Mouse (Mus musculus): ENCODE measurements at regions not wholly inside any gene's neighbourhood (a gene's known extent, or its start where the extent isn't known, plus 50 kb on each side); places are given as distances from the start of the nearest gene placed in this dataset.

DNA sequence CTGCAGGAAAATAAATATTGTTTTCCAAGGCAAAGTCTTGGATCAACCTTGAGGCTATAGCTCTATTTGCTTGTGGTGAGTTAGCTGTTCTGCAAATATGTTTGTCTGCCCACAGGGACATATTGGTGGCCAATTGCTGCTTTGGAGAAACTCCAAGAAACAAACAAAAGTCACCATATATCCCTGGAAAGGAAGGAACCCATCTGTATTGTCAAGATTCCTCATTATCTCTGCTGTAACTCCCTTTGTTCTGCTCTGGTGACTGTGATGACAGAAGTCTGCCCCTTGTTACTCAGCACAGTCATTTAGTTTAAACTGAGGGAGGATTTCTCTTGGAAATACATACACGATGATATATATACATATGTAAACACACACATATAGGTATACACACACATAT lies 123.3 kb upstream of the Nr5a2 start:
- DNase-seq, result no peak

- DNase-seq, result peak; percentile 31 to 64
Measured at GRCm38 (mm10) chr1:137079401-137080003, 119.3 kb upstream of the Nr5a2 start.

GRCm38 (mm10) chr1:137074787-137075186 lies 114.5 kb upstream of the Nr5a2 start:
- DNase-seq, result no peak

GRCm38 (mm10) chr1:137073857-137074572 lies 113.8 kb upstream of the Nr5a2 start:
- no peak for DNase-seq

DNA sequence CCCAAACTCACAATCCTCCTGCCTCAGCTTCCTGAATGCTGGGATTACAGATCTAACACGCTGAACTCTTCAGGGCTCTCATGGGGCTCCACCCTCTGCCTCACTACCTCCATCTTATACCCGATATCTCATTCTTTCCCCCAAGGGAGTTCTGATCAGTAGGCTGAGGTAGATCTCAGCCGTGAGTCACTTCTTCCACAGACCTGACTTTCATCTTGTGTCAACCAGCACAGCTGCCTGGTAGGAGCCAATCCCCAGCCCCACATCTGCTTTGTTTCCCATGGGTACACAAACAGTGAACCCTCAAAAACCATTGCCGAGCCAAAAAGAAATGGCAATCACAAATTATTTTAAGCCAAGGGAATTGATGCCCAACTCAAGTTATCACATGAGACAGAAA lies 100.7 kb upstream of the Nr5a2 start:
- no peak for DNase-seq

DNA sequence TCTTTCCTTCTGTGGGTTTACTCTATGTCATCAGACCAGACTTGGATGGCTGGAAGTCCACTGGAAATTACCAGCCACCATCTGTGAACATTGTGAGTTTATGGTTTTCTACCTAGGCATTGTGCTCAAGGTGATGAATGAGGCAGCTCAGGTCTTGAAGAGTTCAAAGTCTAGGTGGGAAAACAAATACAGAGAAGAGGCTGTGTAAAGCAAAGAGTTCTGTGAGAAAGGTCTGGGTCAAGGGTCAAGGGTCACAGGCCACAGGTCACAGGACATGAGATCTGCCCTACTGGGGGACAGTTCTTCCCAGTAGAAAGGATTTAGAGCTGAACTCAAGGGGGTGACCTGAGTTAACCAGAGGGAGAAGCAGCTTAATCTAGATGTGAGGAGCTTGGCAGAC lies 92.9 kb upstream of the Nr5a2 start:
- DNase-seq, result no peak

GRCm38 (mm10) chr1:137051515-137051914 lies 91.3 kb upstream of the Nr5a2 start:
- DNase-seq, result no peak

DNA sequence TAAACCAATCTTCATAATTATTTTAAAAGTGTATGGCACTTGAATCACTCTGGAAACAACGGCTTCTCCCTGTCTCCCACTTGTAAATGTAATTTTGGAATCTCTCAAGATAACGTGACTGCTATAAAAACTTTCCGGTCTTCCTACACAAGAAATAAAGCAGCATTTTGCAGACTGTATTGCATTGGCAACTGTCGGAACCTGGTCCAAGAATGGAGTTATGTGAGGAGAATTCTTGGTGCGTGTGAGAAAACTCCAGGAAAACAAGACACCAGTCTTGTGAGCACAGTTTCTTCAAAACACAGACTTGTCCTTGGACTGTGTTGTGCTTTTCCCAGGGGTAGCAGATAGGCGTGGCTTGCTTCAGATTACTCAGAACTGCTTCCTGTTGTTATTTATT lies 83.8 kb upstream of the Nr5a2 start:
- DNase-seq, result no peak

- DNase-seq, result no peak
Measured at GRCm38 (mm10) chr1:137042414-137043010, 82.3 kb upstream of the Nr5a2 start.

DNA sequence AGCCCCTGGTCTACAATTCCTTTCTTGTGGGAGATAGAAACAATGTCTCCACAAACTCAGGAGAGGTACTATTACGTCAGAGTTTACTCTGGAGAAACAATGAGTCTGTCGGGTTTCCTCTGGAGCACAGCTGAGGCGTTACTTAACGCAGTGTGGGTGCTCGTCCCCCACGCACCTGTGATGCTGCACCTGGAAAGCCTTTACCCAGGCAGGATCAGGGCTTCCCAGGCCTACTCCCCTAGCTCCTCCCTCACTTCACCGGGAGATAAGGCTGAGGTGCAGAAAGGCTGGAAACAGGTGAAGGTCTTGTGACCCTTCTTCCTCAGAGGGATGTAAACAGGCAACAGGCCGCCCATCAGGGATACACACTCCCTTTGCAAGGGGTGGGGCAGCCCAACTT lies 80.7 kb upstream of the Nr5a2 start:
- DNase-seq, result no peak

DNA sequence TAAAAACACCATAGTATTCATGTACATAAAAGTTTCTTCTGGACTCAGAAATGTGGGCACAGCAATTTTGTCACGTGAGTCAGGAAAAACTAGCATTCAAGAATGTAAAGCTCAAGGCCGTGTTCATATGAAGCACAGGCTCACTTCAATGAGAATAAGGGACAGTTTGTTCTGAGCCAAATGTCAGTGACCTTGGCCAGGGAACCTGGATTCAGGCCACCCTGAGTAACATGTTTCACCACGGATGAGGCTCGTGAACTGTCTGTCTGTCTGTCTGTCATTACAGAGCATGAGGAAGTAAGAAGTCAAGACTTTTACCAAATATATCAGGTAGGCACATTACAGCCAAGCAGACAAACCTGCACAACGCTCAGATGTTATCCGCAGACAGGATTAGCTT lies 74.3 kb upstream of the Nr5a2 start:
- DNase-seq, result no peak

GRCm38 (mm10) chr1:137033679-137034078 lies 73.4 kb upstream of the Nr5a2 start:
- DNase-seq, result no peak

DNA sequence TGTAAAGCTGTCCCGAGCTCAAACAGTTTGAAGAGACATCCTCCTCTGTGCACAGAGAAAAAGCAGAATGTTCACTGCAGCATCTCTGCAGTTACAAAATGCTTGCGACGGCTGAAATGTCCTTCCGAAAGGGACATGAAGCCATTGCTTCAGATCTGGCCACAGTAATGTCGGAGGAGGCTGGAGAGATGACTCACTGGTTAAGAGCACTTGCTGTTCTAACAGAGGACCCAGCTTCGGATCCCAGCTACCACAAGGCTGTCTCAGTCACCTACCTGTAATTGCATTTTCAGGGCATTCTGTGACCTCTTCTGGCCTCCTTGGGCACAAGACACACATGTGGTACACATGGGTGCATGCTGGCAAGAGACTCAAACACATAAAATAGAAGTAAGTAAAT lies 63.5 kb upstream of the Nr5a2 start:
- no peak for DNase-seq

GRCm38 (mm10) chr1:137020528-137020927 lies 60.3 kb upstream of the Nr5a2 start:
- peak in 1 of 2 experiments; percentile 0 for DNase-seq

DNA sequence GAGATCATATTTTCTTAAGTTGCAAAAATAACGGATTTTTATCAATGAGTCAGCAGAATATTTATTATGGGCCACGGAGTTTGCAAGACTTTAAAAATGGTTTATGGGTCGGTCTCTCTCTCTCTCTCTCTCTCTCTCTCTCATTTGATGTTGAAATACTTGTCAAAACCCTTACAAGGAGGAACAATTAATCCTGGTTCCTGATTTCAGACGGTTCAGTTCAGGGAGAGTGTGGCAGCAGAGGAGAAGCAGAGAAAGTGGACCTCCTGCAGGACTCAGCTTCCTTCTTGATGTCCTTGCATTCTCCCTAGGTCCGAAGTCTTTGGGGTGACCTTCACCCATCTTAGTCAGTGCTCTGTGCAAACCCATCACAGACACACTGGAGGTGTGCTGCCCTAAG lies 57.4 kb upstream of the Nr5a2 start:
- DNase-seq, result no peak

- no peak for DNase-seq
Measured at GRCm38 (mm10) chr1:137010240-137010926, 50.1 kb upstream of the Nr5a2 start.

Measured in lung, adult 18-20 months (tissue).